Mouse (Mus musculus) right cerebral cortex, adult 18-20 months (tissue): ENCODE measurements around the gene Guca1a.
"Not testable (repeated sequence)": the region's sequence is repeated elsewhere in the genome, so short reads cannot be mapped to it uniquely, and the experiment has no call there.

Experiments
- DNase-seq: peaks from one replicate; pipeline ENCODE4 v3.0.0; 2022; ENCODE audit warnings: mixed read lengths

Gene Guca1a

GRCm38 (mm10) chr17:47400451-47400850, at the start of gene Guca1a:
Guca1a (minus strand) TSS chr17:47400584.
- no peak for DNase-seq

DNA sequence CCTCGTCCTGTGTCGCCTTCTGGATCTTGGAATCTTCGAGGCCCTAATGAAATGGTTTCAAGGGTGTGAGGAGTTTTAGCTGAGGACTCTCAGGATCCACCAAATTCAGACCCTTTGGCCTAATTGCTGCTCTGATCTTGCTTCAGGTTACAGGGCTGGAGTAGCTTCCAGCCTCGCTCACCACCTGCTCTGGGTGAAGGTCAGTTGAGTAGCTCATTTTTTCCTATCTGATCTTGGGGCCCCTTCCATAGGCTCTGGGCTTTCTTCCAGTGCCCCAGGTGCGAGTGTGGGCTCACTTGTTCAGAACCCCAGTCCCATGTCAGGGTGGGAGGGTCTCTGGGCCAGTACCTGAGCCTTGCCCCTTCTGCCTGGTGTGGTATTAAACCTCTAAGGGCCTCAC, 49.0 kb upstream of the Guca1a start:
- no peak for DNase-seq

GRCm38 (mm10) chr17:47448523-47449372, 48.4 kb upstream of the Guca1a start:
- no peak for DNase-seq

GRCm38 (mm10) chr17:47446561-47446960, 46.2 kb upstream of the Guca1a start:
- DNase-seq, result no peak

DNA sequence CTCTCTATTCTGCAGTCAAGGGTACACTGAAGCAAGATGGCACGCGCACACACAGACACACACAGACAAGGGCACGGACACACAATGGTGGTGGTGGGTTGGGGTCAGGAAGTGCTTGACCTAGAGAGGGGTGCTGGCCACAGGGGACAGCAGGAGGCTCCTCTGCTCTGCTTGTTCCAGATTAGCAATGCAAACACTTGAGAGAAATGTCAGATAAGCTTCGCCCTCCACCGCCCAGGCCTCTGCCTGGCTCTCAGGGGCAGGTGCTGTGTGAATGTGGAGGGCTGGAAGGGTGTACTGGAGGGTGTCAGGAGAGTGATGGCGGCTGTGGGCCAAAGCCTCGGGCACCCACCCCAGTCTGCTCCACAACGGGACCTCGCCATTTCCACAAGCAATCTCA, 45.6 kb upstream of the Guca1a start:
- DNase-seq, result no peak

DNA sequence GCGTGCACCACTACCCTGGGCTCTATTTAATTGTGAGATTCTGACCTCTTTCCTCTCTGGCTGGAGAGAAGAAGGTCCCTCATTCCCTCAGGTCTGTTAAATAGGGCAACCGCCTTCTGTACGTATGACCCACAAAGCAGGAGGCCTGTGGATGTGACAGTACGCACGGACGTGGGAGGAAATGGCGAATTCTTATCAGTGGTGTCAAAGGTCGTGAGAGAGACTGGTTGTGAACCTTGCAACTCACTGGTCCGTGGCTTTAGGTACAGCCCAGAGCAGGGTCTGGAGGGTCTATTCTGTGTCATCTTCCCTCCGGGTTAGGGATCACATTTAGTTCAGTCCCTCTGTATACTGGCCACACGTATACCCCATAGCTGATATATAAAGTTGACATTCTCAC, 45.1 kb upstream of the Guca1a start:
- no peak for DNase-seq

DNA sequence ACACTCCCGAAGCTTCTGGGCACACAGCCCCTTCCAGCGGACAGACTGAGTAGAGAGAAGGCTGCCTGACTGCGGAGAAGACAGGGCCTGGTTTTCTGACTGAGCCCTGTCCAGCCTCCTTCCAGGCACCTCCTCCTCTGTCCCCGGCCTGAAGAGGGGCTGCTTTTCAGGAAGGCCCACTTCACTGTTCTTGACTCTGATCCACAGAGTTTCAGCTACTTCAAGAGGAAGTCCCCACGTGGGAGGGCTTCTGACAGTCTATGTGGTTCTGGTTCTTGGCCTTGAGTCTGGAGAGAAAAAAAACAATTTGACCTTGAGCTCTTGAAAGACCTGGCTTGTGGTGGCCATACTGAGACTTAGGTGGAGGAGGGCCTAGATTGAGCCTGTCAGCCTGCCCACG, 43.7 kb upstream of the Guca1a start:
- DNase-seq, result no peak

DNA sequence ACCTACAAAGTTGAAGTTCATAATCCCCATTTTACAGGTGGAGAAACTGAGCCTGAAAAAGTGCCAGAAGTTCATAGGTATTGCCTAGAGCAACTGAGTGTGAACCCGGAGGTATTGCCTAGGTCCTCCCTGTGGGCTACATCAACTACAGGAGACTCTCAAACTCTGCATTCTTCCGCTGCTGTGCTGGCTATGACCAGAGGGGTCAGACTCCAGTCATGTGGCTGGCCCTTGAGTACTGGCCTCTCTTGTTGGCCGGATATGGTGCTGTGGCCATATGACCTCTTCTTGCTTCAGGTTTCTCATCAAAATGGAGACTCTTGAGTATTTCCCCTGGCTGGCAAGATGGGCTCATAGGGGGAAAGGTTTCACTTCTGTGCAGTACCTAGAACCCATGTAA, 41.9 kb upstream of the Guca1a start:
- no peak for DNase-seq

GRCm38 (mm10) chr17:47441296-47442051, 41.1 kb upstream of the Guca1a start:
- DNase-seq, result no peak

GRCm38 (mm10) chr17:47440359-47440890, 40.0 kb upstream of the Guca1a start:
- DNase-seq, result no peak

DNA sequence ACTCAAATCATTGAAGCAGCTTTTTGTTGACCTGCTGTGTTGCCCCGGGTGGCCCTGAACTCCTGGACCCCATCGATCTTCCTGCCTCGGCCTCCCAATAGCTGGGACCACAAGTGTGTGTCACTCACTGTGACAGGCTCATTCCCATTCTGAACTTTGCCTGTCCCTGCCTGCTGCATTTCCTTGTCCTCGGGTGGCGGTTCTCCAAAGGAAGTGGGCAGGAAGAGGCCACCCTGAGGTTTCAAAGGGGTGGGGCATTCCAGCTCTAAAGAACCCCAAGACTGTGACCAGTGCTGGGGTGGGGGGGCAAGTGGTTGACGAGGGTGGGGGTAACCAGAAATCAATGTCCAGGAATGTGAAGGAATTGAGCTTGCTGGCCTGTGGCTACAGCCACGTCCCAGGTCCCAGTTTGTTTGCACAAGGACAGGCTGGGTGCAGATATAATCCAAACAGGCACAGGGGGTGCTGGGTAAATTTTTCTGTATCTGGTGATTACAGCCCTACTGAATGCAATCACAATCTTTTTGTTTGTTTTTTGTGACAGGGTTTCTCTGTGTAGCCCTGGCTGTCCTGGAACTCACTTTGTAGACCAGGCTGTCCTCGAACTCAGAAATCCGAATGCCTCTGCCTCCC, 39.1 kb upstream of the Guca1a start:
- DNase-seq, result no peak

DNA sequence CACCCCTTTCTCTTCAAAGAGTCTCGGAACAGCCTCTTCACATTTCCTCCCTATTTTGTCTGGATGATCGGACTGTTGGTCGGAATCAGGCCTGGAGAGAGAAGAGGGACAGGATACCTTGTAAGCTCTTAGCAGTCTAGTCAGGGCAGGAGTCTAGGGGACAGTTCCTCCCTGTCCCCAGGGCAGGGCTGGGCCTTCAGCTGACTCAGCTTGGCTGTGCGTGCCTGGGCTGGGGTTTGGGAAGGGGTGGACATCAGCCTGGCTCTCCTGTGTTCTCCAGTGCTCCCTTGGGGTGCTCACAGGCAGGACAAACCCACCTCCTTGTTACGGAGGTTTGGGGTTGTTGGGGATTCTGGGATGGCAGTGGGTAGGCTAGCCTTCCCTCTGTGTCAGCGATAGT, 38.2 kb upstream of the Guca1a start:
- no peak for DNase-seq

GRCm38 (mm10) chr17:47436907-47437547, 36.6 kb upstream of the Guca1a start, which contains the start of gene 1700001C19Rik:
1700001C19Rik (minus strand) TSS chr17:47437376.
- no peak for DNase-seq

- DNase-seq, result no peak
These were observed 35.9 kb upstream of the Guca1a start, which contains the start of gene AI661453 for GRCm38 (mm10) chr17:47436156-47436906. AI661453 (plus strand) TSS chr17:47436615.

GRCm38 (mm10) chr17:47430815-47431214, 30.4 kb upstream of the Guca1a start:
- DNase-seq, result no peak

- no peak for DNase-seq
These were observed 28.5 kb upstream of the Guca1a start for GRCm38 (mm10) chr17:47428831-47429304.

- DNase-seq, result no peak
These were observed 26.9 kb upstream of the Guca1a start for GRCm38 (mm10) chr17:47427316-47427715.

DNA sequence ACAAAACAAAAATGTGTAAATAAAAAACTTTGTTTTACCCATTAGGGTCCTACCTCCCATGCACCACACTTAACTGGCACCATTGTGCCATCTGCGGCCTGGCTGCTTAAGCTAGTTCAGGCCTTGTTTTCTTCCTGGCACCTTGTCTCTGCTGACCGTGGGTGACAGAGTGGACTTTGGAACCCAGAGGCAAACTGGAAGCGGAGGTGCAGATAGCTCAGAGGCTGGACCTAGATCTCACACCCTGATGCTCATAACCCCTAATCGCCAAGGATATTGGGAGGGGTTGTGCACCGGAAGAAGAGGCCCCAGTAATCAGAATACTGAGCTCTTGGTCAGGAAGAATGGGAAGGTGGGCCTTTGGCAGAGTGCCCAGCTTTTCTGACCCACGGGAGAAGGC, 23.8 kb upstream of the Guca1a start:
- no peak for DNase-seq

GRCm38 (mm10) chr17:47422616-47423015, 22.2 kb upstream of the Guca1a start:
- not testable (repeated sequence) for DNase-seq

DNA sequence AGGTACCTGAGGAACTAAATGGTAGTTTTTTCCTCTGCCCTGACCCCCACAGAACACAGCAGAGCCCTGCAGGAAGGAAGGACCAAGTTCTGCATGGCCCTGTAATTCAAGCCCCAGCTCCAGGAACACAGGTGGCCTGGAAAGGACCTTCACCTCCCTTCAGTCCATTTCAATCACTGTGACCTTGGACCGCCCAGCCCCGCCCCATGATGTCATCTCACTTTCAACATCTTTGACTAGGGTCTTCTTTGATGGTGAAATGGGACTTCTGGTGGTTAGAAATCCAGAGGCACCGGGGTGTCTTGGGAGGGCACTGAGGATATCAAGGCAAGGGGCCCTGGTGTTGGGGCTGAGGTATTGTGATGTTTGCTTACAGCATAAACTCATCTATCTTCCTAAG, 21.2 kb upstream of the Guca1a start:
- no peak for DNase-seq

DNA sequence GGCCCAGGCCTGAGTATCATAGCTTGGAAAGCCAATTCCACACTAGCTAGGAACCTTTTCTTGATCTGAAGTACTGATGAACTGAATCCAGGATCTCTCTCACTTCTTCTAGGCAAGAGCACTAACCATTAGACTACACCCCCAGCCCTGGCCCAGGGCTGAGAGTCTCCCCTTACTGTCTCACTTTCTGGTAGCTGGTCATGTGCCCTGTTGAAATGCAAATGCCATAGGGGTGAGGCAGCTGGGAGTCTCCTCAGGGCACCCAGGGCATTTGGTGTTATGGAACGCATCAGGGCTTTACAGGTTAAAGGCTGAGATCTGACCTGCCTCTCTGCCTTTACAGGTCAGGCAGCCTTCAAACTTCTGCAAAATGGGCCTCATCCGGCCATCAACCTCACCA, 19.8 kb upstream of the Guca1a start:
- DNase-seq, result no peak
